Mouse (Mus musculus): Measurements from ENCODE around the gene Ndufa12.

The Ndufa12 gene

DNA sequence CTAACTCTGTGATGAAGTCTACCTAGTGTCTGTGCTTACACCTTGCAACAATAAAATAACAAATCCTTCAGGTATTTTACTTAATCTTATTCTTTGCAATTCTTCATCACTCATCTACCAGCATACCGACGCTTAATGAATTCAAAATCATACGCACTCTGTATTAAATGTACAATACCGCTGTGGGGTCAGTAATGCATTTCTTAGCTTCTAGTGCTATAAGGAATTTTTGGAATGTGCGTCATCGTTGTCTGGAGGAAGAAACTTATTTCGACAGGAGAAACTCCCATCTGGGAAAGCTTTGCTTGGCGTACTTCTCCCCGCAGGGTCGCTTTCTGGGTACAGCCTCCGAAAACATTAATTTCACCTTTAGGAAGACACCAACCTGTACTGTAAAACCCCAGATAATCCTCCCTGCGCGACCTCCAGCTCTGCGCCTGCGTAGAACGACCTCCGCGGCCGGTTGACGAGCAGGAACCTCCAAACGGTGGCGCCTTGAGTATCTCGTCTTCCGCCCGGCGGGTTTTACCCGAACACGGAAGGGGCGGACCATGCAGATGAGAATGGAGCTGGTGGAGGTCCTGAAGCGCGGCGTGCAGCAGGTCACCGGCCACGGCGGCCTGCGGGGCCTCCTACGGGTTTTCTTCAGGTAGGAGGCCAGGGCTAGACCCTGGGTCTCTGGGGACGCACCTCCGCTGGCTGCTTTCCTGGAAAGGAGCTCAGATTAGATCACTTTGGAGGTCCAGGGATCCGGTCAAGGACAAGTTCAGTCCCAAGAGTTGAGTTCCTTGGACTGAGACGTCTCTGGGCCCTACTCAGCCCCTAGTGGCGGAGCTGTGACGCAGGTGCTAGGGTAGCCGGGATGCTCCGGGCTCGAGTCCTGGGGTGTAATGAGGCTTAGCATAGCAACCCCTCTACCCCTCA, at the start of gene Ndufa12:
Gene Ndufa12, plus strand, starts transcription at position 239 of the 924 bp plus-strand sequence.
- DNase-seq (ENCODE audit: low spot score): peak; percentile 93

DNA sequence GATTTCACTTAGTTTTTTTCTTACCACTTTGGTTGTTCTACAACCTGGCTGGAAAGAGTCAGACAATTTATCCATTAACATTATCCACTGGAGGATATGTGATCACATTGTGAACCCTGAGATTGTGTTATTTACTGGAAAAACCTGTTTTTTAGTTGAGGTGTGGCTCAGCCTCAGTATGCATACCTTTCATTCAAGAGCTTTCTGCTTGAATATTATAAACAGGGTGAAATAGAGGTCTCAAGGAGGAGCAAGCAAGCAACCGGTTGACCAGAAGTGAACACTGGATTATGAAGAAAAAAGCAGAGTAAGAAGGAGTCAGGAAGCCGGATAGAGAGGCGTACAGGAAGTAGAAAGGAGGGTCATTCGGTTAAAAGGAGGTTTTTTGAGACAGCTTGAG, 47.0 kb upstream of the Ndufa12 start:
- no peak for DNase-seq (ENCODE audit: low spot score)

DNA sequence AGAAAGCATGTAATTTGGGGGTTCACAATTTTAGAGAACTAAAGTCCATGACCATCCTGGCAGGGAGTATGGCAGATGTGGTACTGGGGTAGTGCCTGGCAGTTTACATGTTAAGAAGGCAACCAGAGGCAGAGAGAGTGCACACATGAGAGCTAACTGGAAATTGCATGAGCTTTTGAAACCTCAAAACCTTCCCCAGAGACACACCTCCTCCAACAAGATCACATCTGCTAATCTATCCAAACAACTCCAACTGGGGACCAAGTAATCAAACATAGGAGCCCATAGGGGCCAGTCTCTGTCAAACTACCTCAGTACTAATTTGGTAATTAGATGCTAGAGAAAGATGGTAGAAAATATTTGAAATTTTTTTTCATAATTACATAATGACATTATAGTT, 44.7 kb upstream of the Ndufa12 start:
- DNase-seq (ENCODE audit: low spot score): no peak

DNA sequence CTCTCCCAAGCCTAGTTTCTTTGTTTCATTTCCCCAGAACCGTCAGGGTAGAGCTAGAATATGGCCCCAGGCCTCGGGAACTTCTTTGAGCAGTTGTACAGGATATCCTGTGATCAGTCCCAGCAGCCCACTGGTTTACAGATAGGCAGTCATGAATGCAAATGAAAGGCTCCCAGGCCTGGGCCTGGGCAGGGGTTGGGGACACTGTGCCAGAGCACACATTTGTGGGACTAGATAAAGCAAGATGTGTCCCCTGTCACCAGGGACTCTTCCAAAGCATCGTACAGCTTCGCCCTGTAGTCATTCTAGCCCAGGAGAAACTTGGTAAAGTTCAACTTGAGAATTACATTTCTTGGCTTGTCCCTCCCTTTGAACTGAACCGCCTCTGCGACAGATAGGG, 39.6 kb upstream of the Ndufa12 start:
- DNase-seq (ENCODE audit: low spot score): no peak

DNA sequence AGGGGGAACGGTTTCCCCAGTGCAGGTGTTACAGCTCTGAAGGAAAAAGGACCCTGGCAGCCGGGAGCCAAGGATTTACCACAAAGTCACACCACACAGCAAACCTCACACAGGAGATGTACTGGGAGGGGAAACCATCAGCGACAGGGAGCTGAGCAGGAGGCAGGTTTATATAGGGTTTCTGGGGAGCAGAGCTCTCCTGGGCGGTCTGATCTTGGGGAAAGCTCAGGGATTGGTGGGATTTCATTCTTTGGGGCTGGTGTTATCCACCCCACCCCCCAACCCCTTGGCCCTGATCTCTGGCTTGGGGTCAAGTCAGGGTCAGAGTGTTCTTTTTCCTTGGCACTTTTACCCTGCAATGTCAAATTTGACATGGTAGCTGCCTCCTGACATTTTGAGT, 39.1 kb upstream of the Ndufa12 start:
- DNase-seq (ENCODE audit: low spot score): no peak

DNA sequence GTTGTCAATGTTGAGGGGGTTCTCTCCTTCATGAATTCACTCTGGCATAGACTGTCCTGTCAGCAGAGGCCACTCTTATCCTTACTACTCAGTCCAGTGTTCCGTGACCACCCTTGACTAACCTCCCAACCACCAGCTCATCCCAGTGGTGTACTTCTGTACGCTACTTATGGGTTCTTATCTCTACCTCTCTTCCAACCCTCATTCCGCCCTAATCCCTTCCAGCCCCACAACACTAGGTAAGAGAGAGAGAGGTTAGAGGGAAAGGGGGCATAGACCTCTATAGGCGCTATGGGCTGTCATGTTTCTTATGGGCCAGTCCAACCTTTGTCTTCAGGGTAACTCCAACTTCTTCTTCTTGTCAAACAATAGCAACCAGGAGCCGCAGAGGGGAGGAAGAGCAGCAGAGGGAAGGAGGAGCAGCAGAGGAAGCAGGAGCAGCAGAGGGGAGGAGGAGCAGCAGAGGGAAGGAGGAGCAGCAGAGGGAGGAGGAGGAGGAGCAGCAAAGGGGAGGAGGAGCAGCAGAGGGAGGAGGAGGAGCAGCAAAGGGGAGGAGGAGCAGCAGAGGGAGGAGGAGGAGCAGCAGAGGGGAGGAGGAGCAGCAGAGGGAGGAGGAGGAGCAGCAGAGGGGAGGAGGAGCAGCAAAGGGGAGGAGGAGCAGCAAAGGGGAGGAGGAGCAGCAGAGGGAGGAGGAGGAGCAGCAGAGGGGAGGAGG, 37.3 kb upstream of the Ndufa12 start:
- no peak for DNase-seq (ENCODE audit: low spot score)

DNA sequence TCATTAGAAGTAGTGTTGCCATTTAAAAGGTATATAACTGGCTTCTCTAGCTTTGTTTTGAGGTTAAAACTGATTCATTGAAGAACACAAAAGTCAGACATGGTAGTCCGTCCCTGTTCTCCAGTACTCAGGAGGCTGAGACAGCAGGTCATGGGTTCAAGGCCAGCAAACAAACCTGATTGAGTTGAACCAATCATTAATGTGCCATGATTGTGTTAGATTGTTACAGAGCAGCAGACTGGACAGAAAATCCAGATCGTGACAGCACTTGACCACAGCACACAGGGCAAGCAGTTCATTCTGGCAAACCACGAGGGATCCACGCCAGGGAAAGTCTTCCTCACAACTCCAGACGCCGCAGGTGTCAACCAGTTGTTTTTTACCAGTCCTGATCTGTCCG, 36.5 kb upstream of the Ndufa12 start:
- DNase-seq (ENCODE audit: low spot score): no peak

DNA sequence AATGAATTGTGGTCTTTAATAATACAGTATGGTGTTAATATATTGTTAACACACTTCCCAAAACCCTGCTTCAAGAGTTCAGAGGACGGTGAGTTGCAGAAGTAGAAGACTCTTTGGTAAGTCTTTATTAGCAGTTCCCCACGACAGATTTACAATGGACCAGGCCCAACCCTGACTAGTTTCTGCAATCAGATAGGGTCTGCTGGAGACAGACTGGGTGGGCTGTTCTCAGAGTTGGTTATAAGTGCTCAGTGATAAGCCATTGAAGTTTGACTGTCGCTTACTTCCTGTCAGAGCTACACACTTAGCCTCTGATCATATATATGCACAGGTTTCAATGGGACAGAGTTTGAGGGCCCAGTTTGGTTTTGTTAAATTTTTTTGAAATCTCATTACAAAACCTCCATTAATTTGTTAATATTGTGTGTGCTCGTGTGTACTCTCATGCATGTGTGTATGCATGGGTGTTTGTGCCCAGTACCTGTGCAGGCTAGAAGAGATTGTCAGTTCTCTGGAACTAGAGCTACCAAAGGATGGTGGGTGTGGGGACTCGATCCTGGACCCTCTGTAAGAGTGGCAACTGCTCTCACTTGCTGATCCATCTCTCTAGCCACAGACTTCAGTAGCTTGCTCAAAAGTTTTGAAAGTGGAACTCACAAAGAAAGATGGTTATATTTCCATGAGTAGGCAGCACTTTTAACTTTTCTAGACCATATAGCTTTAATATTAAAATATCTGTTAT, 34.2 kb upstream of the Ndufa12 start:
- DNase-seq (ENCODE audit: low spot score): no peak

DNA sequence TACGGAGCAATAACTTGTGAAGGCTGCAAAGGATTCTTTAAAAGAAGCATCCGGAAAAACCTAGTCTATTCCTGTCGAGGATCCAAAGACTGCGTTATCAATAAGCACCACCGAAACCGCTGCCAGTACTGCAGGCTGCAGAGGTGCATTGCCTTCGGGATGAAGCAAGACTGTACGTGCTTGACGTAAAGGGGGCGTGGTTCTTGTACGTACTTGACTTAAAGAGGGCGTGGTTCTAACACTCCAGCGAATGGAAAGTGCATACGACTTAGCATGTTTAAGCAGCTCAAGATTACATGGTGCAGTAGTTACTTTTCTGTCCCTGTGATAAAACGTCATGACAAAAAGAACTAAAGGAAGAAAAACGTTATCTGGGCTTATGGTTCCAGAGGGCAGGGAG, 33.1 kb upstream of the Ndufa12 start:
- no peak for DNase-seq (ENCODE audit: low spot score)

DNA sequence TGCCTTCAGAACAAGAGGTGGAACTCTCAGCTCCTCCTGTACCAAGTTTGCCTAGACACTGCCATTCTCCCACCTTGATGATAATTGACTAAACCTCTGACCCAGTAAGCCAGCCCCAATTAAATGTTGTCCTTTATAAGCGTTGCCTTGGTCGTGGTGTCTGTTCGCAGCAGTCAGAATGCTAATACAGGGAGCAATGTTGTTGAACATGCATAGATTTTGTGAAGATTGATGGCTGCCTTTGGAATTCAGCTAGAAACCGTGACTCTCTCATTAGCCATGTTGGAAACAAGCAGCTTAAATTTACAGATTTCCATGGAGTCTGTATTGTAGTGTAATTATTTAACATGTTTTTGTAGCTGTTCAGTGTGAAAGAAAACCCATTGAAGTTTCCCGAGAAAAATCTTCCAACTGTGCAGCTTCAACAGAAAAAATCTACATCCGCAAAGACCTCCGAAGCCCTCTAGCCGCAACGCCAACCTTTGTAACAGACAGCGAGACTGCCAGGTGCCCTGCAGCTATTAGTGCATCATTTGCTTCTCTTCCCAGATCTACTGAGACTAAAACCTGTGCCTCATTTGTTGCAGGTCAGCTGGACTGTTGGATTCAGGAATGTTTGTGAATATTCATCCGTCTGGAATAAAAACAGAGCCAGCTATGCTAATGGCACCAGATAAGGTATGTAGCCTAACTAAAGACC, 31.3 kb upstream of the Ndufa12 start:
- no peak for DNase-seq (ENCODE audit: low spot score)

DNA sequence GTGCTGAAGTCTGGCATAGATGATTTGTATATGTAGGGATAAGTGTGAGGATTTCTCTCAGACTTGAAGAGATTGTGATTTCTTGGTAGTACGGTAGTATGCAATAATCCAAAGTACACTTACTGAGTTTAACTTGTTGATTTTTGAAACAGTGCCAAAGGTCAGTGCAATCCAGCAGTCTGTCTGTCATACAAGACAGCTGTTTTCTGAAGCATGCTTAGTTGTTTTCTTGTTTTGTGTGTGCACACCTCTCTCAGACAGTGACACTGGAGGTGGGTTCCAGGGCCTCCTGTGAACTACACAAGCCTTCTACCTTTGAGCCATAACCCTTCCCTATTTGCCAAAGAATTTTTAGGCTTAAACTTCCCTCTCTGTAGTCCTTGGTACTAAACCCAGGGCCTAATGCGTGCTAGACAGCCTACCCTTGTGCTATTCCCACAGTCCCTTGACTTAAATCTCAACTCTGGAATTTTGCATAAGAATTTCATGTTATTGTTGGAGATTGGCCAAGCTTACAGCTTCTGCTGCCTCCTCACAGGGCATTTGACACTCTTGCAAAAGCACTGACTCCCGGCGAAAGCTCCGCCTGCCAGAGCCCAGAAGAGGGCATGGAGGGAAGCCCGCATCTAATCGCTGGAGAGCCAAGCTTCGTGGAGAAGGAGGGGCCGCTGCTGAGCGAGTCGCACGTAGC, 26.9 kb upstream of the Ndufa12 start:
- DNase-seq (ENCODE audit: low spot score): no peak

DNA sequence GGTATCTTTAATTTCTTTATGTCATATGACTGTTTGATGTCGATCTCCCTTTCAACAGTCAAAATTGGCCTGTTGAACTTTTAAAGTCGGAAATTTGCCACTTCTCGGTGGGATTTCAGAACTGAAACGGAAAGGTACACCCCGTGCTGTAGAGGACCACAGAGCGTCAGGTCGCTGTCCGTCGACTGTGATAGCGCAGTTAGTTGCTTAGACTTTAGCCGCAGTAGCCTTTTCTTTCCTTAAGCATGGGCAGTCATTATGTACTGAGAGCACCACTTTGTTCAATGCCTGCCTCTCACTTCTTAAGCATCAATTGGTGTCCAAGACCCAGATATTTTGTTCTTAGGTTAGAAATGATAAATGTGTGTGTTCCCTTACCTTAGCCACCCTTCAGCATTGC, 26.4 kb upstream of the Ndufa12 start:
- DNase-seq (ENCODE audit: low spot score): no peak

DNA sequence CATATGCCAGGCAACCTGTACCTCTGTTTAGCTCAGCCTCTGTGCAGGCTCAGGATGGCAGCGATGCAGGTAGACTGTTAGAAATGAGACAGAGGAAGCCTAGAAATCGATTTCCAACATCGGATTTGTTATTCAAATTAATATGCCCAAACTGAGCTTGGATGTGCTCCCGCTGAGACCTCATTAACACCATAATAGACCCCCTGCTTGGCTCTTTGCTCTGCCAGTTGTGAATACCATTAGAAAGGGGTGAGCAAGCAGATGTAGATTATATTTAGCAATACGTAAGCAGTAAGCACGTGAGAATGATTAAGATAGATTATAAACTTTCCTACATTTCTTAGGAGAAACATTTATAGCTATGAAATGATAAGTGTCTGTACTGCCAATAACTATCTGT, 25.8 kb upstream of the Ndufa12 start:
- no peak for DNase-seq (ENCODE audit: low spot score)

DNA sequence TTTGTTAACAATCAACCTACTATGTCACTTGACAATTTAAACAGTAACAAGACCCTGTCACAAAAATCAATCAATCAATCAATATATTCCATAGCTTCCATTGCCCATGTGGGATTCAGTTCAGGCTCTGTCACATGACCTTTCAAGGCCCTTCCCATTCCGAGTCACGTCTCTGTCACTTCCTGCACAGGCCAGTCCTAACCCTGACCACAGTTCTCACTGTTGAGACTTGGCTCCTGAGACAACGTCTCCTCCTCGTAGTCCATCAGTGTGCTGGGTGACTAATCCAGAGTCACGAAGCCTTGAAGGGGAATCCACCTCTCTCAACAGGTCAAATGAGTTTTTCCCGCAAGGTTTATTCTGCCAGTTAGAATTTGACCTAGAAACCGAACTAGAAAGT, 23.9 kb upstream of the Ndufa12 start:
- no peak for DNase-seq (ENCODE audit: low spot score)

DNA sequence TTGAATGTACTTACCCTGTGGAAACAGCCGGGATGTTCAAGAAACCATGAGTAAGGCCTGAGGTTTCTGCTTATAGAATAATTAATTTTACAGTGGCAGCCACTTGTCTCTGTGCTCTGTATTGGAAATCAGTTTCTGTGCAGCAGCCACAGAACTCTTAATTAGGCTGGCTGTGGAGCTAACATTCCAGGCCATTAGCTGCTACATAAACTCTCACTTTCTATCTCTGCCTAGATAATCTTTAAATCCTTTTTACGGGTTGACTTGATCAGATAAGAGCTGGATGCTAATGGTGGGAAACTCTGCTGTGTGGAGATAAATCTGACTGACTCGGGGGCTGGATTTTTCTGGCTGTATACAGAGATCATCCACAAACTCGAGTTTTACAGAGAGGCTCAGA, 15.3 kb upstream of the Ndufa12 start:
- no peak for DNase-seq (ENCODE audit: low spot score)

DNA sequence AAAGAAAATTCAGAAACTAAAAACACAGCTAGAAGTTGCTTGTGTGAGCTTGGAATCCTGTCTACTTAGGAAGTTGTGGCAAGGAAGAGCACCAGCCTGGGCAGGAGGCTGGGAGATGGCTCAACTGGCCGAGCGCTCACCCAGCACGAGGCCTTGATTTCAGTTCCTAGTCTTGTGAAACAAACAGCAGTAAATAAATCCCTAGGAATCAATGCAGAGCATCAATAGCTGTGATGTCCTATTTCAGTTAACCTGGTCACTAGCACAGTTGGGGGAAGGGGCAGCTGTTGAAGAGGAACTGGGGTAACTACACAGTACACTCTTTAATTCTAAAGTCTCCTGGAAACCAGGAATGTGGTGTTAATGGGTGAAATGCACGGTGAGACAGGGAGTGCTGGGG, 6.5 kb downstream of the Ndufa12 start:
- DNase-seq (ENCODE audit: low spot score): no peak

DNA sequence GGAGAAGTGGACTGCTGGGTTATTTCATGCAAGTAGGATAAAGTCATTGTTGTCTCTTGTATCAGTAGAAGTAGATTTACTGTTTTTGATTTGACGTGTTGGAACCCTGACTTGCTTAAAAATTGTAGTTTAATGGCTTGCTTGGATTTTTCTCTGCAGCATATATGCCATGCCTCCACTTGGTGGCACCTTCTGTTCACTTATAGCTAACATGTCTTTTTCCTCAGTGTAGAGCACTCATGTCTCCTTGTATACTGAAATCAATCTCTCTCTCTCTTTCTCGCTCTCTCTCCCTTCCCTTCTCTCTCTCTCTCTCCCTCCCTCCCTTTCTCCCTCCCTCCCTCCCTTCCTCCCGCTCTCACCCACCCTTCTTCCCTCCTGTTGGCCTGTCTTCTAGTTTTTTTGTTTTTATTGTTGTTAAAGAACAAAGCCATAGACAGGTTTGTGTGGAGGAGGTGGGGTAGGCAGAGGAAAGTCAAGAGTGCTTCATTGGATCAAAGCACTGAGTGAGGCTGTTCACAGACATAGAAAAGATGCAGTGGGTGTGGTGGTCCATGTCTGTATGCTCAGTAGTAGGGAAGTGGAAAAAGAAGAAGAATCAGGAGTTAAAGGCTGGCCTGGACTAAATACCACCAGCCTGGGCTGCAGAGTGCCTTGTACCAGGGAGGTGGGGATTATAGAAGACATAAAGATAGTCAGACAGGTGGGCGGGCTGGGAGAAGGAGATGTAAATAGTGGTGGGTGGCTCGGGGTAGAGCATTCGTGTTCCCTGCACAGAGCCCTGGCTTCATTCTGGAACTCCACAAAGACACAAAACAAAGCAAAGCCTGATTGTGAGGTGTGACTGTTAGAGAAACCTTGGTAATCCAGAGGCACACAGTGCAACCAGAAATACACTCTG, 12.4 kb downstream of the Ndufa12 start:
- DNase-seq (ENCODE audit: low spot score): no peak

DNA sequence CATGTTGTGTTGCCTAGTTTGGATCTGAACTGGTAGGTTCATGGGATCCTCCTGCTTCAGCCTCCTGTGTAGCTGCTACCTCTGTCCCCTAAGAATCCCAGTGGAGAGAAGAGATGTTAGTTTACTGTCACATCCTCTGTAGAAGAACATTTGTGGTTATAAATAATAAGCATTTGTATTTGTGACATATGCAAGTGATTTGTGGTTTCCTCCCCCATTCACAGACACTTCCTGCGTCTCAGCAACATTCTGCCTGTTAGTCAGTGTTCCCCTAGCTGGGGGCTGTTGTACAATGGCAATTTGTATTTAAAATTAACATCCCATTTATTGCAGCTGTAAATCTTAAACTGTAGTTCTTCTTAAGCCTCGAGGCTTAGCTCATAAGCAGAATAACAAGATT, 13.2 kb downstream of the Ndufa12 start:
- no peak for DNase-seq (ENCODE audit: low spot score)

DNA sequence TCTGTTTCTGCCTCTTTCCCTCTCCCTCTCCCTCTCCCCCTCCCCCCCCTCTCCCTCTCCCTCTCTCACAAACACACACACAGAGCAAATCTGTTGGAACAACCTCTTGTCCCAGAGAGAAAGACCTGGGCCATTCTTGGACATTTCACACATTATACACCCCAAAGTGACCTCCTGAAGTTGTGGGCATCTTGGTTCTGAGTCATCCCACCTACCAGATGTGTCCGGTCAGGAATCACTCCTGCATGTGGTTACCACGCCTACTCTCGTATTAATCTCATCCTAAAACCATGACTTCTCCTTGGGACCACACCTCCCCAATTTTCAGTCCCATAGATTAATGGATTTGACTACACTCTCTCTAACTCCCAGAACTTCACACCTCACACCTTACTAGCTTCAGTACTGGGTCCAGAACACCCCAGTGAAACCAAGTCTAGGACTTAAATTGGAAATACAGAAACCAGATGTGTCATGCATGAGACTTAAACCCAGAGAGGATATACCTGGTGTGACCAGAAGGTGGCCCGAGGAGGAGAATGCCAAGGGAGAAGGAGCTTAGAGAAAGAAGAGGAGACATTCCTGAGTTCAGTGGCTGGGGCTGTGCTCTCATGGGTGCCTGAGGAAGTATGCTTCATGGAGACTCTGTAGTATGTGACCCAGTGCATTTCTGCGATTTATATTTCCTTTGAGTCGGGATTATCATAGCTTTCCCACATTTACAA, 26.7 kb downstream of the Ndufa12 start:
- DNase-seq (ENCODE audit: low spot score): no peak
